Mouse (Mus musculus): ENCODE measurements around the gene Sh3bgr. TPM values are rescaled to one million over a fixed set of nuclear protein-coding genes. Genes with fewer than 3 reads are reported as not detected.
A peak's percentile ranks its signal among the peaks of the same experiment; 100 is the strongest.

Gene Sh3bgr
- polyA plus RNA-seq, 1 experiment from 2014 or later, result 1.9 TPM

- 81% methylated on average over 7 of the region's 7 CpGs for WGBS
- Histone ChIP-seq H3K9ac (no peak overlapping the region), H3K9me3 (ENCODE audit: low read depth, low read length) (no peaks in the 10 kb centered on the region), H3K36me3 (ENCODE audit: insufficient read depth) (no peaks in the 10 kb centered on the region), H3K4me2 (no peak overlapping the region), H3K27me3 (ENCODE audit: insufficient read depth, low read length) (no peaks in the 10 kb centered on the region), H3K27ac (ENCODE audit: low read depth) (peak overlapping the region; percentile 36; the same call in 1 of the 2 replicates), H3K4me3 (ENCODE audit: low read depth, low read length) (no peak overlapping the region), H3K4me1 (ENCODE audit: insufficient read depth) (no peaks in the 10 kb centered on the region)
- no peak for ATAC-seq (ENCODE audit: insufficient read depth)
- no peak for DNase-seq
- TF ChIP-seq CTCF (IDR thresholded peaks at IDR 0.05; ENCODE audit: low read depth), result no peak
Measured at GRCm38 (mm10) chr16:96210856-96211255, 10.6 kb downstream of the Sh3bgr start.

GRCm38 (mm10) chr16:96213027-96213426 lies 12.8 kb downstream of the Sh3bgr start:
- H3K4me2 ChIP-seq, result no peak overlapping the region
- no peak overlapping the region for H3K4me3 ChIP-seq (ENCODE audit: low read depth, low read length)
- no peaks in the 10 kb centered on the region for H3K36me3 ChIP-seq (ENCODE audit: insufficient read depth)
- no peak overlapping the region for H3K27ac ChIP-seq (ENCODE audit: low read depth)
- DNase-seq, result no peak
- ATAC-seq (ENCODE audit: insufficient read depth), result no peak
- WGBS, result 86% methylated on average over 4 of the region's 4 CpGs
- TF ChIP-seq CTCF (IDR thresholded peaks at IDR 0.05; ENCODE audit: low read depth), result no peak
- no peak overlapping the region for H3K9ac ChIP-seq
- H3K4me1 ChIP-seq (ENCODE audit: insufficient read depth), result no peaks in the 10 kb centered on the region
- no peaks in the 10 kb centered on the region for H3K9me3 ChIP-seq (ENCODE audit: low read depth, low read length)
- H3K27me3 ChIP-seq (ENCODE audit: insufficient read depth, low read length), result no peaks in the 10 kb centered on the region

- 69% methylated on average over 5 of the region's 5 CpGs for whole genome bisulfite sequencing
Measured at GRCm38 (mm10) chr16:96221491-96221890, 21.2 kb downstream of the Sh3bgr start.

GRCm38 (mm10) chr16:96221959-96222358 lies 21.7 kb downstream of the Sh3bgr start:
- 58% methylated on average over 3 of the region's 3 CpGs for WGBS
- H3K27ac ChIP-seq (ENCODE audit: low read depth), result no peak overlapping the region
- H3K27me3 ChIP-seq (ENCODE audit: insufficient read depth, low read length), result no peaks in the 10 kb centered on the region
- H3K4me3 ChIP-seq (ENCODE audit: low read depth, low read length), result no peak overlapping the region
- DNase-seq (no peak), ATAC-seq (ENCODE audit: insufficient read depth) (no peak)
- H3K36me3 ChIP-seq (ENCODE audit: insufficient read depth), result no peaks in the 10 kb centered on the region
- no peak overlapping the region for H3K9ac ChIP-seq
- no peak overlapping the region for H3K4me2 ChIP-seq
- H3K4me1 ChIP-seq (ENCODE audit: insufficient read depth), result no peaks in the 10 kb centered on the region
- TF ChIP-seq CTCF (IDR thresholded peaks at IDR 0.05; ENCODE audit: low read depth), result no peak
- no peaks in the 10 kb centered on the region for H3K9me3 ChIP-seq (ENCODE audit: low read depth, low read length)

More at GRCm38 (mm10) chr16:96221491-96221890, 21.2 kb downstream of the Sh3bgr start:
- H3K9ac ChIP-seq, result no peak overlapping the region
- no peaks in the 10 kb centered on the region for H3K4me1 ChIP-seq (ENCODE audit: insufficient read depth)
- no peak overlapping the region for H3K4me2 ChIP-seq
- H3K4me3 ChIP-seq (ENCODE audit: low read depth, low read length), result no peak overlapping the region
- no peaks in the 10 kb centered on the region for H3K9me3 ChIP-seq (ENCODE audit: low read depth, low read length)
- no peaks in the 10 kb centered on the region for H3K36me3 ChIP-seq (ENCODE audit: insufficient read depth)
- H3K27me3 ChIP-seq (ENCODE audit: insufficient read depth, low read length), result no peaks in the 10 kb centered on the region
- no peak overlapping the region for H3K27ac ChIP-seq (ENCODE audit: low read depth)
- DNase-seq (no peak), ATAC-seq (ENCODE audit: insufficient read depth) (no peak)
- TF ChIP-seq CTCF (IDR thresholded peaks at IDR 0.05; ENCODE audit: low read depth), result no peak

GRCm38 (mm10) chr16:96222452-96222851 lies 22.2 kb downstream of the Sh3bgr start:
- 73% methylated on average over 1 of the region's 1 CpGs for WGBS
- no peak for TF ChIP-seq CTCF (IDR thresholded peaks at IDR 0.05; ENCODE audit: low read depth)
- DNase-seq (no peak), ATAC-seq (ENCODE audit: insufficient read depth) (no peak)
- no peak overlapping the region for H3K27ac ChIP-seq (ENCODE audit: low read depth)
- no peak overlapping the region for H3K9ac ChIP-seq
- no peaks in the 10 kb centered on the region for H3K27me3 ChIP-seq (ENCODE audit: insufficient read depth, low read length)
- no peaks in the 10 kb centered on the region for H3K9me3 ChIP-seq (ENCODE audit: low read depth, low read length)
- no peaks in the 10 kb centered on the region for H3K36me3 ChIP-seq (ENCODE audit: insufficient read depth)
- no peaks in the 10 kb centered on the region for H3K4me1 ChIP-seq (ENCODE audit: insufficient read depth)
- no peak overlapping the region for H3K4me2 ChIP-seq
- H3K4me3 ChIP-seq (ENCODE audit: low read depth, low read length), result no peak overlapping the region

GRCm38 (mm10) chr16:96228438-96228837 lies 28.2 kb downstream of the Sh3bgr start:
- DNase-seq, result peak; percentile 39
- 51% methylated on average over 13 of the region's 13 CpGs for WGBS
- H3K9me3 ChIP-seq (ENCODE audit: low read depth, low read length), result no peaks in the 10 kb centered on the region
- H3K4me1 ChIP-seq (ENCODE audit: insufficient read depth), result no peaks in the 10 kb centered on the region
- no peak overlapping the region for H3K9ac ChIP-seq
- no peaks in the 10 kb centered on the region for H3K27me3 ChIP-seq (ENCODE audit: insufficient read depth, low read length)
- no peak overlapping the region for H3K4me2 ChIP-seq
- ATAC-seq (ENCODE audit: insufficient read depth), result 0 out of 2 replicates have a peak, but pooled peaks have one; percentile 31
- no peaks in the 10 kb centered on the region for H3K36me3 ChIP-seq (ENCODE audit: insufficient read depth)
- no peak for TF ChIP-seq CTCF (IDR thresholded peaks at IDR 0.05; ENCODE audit: low read depth)
- H3K4me3 ChIP-seq (ENCODE audit: low read depth, low read length), result no peak overlapping the region
- H3K27ac ChIP-seq (ENCODE audit: low read depth), result no peak overlapping the region

GRCm38 (mm10) chr16:96229044-96229555 lies 28.9 kb downstream of the Sh3bgr start:
- Histone ChIP-seq H3K27ac (ENCODE audit: low read depth) (no peak overlapping the region), H3K9ac (no peak overlapping the region), H3K4me2 (no peak overlapping the region), H3K4me3 (ENCODE audit: low read depth, low read length) (no peak overlapping the region), H3K9me3 (ENCODE audit: low read depth, low read length) (no peaks in the 10 kb centered on the region), H3K4me1 (ENCODE audit: insufficient read depth) (no peaks in the 10 kb centered on the region), H3K36me3 (ENCODE audit: insufficient read depth) (no peaks in the 10 kb centered on the region), H3K27me3 (ENCODE audit: insufficient read depth, low read length) (no peaks in the 10 kb centered on the region)
- 0 out of 2 replicates have a peak, but pooled peaks have one; percentile 27 for ATAC-seq (ENCODE audit: insufficient read depth)
- no peak for TF ChIP-seq CTCF (IDR thresholded peaks at IDR 0.05; ENCODE audit: low read depth)
- WGBS, result 39% methylated on average over 8 of the region's 8 CpGs
- no peak for DNase-seq
